Mouse (Mus musculus) bone marrow, adult 2 months (tissue): ENCODE results near the gene Ccdc9. TPM values are rescaled to one million over a fixed set of nuclear protein-coding genes. Genes with fewer than 3 reads are reported as not detected.
"Not testable (repeated sequence)": the region's sequence is repeated elsewhere in the genome, so short reads cannot be mapped to it uniquely, and the experiment has no call there.

Experiments
- H3K27ac ChIP-seq: fragments of 200-500 bp; 2 replicates; pipeline ENCODE4 v1.5.1; 2012; ENCODE audit warnings: low read depth, mild to moderate bottlenecking, control low read depth, inconsistent platforms, low read length; ENCODE audit not compliant: control insufficient read depth, poor library complexity, insufficient read depth
- H3K4me1 ChIP-seq: fragments of 200-500 bp; 2 replicates; pipeline ENCODE4 v1.6.1; 2011; ENCODE audit warnings: low read length; ENCODE audit not compliant: control insufficient read depth, insufficient read depth
- H3K4me3 ChIP-seq: fragments of 200-500 bp; replicated peaks from 2 replicates; pipeline ENCODE3; 2011; ENCODE audit warnings: mild to moderate bottlenecking, low read depth, low read length, control low read depth; ENCODE audit not compliant: control insufficient read depth
- CTCF ChIP-seq: fragments of 200-500 bp; IDR thresholded peaks from 2 replicates; pipeline ENCODE4 v1.5.1; 2011; ENCODE audit warnings: low read length, control low read depth; ENCODE audit not compliant: control insufficient read depth, insufficient read depth
- POLR2A ChIP-seq: fragments of 200-500 bp; IDR thresholded peaks from 2 replicates; pipeline ENCODE4 v1.6.1; 2011; ENCODE audit warnings: low read depth, mild to moderate bottlenecking, control low read depth, low read length, borderline replicate concordance; ENCODE audit not compliant: control insufficient read depth
- WGBS: fragments of 180-500 bp; shearing (Covaris S2); methylation state at CpG from one replicate; pipeline ENCODE4 v1.1.7; 2018; 5-methylcytosine and 5-hydroxymethylcytosine counted together
- polyA plus RNA-seq: library from polyadenylated mRNA; stranded (reverse); fragments of >200 nt; gene quantifications from 2 replicates; pipeline ENCODE4 v1.2.4, GENCODE M21; 2011; ENCODE audit warnings: low replicate concordance; ENCODE audit not compliant: missing spikeins, insufficient read depth, insufficient read length

Ccdc9 gene
- polyA plus RNA-seq, 1 experiment = 194 TPM

DNA sequence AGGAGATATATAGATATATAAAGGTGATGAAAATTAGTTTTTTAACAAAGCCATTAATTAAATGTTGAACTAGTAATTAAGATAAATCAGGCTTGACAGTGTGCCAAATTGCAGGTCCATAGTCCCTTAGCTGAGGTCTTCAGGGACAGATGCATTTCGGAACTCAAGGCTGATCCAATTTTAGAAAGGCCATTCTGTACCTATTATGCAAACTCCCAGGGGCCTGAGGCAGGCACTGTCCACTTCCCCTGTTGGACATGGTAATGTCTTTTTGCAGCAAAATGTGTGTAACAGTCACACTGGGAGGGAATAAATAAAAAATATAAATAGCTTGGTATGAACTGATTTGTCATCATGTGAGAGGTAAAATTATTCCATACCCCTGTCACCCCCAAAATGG lies 15.5 kb downstream of the Ccdc9 start:
- H3K27ac ChIP-seq = no peak overlapping the region
- TF ChIP-seq CTCF (no peak), POLR2A (no peak)
- H3K4me3 ChIP-seq = no peak overlapping the region
- peaks cover 2% of the 10 kb centered on the region; the same call in 1 of the 2 replicates for H3K4me1 ChIP-seq
- 59% methylated on average over 1 of the region's 1 CpGs for WGBS

DNA sequence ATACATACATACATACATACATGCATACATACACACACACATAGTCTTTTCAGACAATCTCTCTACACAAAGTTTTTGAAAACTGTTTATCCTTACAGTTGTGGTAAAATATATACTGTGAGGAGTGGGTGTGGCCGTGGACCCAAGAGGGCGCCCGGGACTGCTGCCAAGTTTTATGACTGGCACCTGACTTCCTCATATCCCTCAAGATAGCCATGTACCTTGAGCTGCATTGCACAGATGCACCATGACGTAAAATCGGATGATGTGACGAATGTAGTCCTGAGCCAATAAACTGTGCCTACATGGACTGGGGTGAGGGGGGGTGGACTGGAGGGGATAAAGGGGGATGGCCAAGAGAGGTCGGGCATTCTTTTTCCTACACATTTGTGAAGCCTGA lies 20.0 kb downstream of the Ccdc9 start:
- not testable (repeated sequence) for H3K27ac ChIP-seq, H3K4me3 ChIP-seq, H3K4me1 ChIP-seq
- WGBS = 10% methylated on average over 7 of the region's 7 CpGs

DNA sequence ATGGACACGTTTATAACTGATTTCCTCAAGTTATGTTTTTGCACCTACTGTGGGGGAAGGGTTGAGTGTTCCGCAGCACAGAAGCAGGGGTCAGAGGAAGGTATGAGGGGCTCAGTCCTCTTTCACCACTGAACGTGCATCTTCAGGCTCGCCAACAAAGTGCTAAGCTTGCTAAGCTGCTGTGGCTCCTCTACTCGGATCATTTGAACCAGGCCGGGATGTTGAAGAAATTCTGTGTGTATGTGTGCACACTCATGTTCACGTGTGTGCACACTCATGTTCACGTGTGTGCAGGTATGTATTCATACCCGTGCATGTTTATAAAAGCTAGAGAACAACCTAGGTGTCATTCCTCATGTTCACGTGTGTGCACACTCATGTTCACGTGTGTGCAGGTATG lies 20.7 kb downstream of the Ccdc9 start:
- no peak overlapping the region for H3K27ac ChIP-seq
- WGBS = 83% methylated on average over 11 of the region's 11 CpGs
- peaks cover 2% of the 10 kb centered on the region; the same call in 1 of the 2 replicates for H3K4me1 ChIP-seq
- TF ChIP-seq CTCF = no peak
- TF ChIP-seq POLR2A = no peak
- H3K4me3 ChIP-seq = no peak overlapping the region

DNA sequence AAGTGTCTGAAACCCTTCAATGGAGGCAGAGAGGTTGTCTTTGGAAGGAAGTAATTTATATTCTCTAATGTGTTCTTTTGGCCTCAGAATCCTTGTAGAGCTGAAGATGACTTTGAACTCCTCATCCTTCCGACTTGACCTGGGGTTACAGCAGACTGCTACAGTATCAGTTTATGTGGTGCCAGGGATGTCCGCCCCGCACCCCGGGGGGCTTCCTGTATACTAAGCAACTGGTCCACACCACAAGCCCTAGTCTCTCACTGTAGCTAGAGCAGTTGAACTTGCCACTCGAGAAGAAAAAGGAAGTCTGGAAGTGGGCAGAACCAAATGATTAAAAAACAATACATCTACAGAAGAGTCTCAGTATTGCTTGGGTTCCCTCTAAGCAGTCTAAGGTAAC lies 22.8 kb downstream of the Ccdc9 start:
- Histone ChIP-seq H3K4me3 (no peak overlapping the region), H3K4me1 (peaks cover 2% of the 10 kb centered on the region; the same call in 1 of the 2 replicates), H3K27ac (no peak overlapping the region)
- WGBS = 1% methylated on average over 5 of the region's 5 CpGs
- TF ChIP-seq CTCF (no peak), POLR2A (no peak)

DNA sequence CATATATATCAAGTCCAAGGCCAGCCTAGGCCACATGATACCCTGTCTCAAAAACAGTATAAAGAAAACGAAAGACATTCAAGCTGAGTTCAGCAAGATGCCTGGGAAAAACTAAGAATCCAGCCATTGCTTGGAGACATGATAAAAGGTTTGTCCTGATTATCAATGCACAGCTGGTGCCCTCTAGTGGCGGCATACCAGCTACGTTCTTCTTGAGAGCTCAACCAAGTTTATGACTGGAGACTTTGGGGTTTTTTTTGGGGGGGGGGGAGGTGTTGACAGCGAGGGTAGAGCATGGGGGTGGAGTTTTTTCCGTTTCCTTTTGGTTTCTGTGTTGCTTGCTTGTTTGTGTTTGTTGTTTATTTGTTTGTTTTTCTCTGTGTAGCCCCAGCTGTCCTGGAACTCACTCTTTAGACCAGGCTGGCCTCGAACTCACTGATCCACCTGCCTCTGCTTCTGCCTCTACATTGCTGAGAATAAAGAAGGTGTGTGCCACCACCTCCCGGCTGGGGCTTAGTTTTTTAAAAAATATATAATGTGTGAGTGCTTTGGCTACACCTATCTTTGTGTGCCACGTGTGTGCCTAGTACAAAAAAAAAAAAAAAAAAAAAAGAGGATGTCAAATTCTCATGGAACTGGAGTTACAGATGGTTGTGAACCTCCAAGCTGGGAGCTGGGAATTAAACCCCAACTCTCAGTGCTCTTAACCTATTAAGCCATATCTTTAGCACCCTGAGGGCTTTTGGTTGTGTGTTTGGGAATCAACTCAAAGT lies 23.4 kb downstream of the Ccdc9 start:
- no peak overlapping the region for H3K4me3 ChIP-seq
- peaks cover 2% of the 10 kb centered on the region; the same call in 1 of the 2 replicates for H3K4me1 ChIP-seq
- H3K27ac ChIP-seq = no peak overlapping the region
- 12% methylated on average over 8 of the region's 8 CpGs for WGBS
- peak; percentile 51 for TF ChIP-seq CTCF
- TF ChIP-seq POLR2A = no peak

DNA sequence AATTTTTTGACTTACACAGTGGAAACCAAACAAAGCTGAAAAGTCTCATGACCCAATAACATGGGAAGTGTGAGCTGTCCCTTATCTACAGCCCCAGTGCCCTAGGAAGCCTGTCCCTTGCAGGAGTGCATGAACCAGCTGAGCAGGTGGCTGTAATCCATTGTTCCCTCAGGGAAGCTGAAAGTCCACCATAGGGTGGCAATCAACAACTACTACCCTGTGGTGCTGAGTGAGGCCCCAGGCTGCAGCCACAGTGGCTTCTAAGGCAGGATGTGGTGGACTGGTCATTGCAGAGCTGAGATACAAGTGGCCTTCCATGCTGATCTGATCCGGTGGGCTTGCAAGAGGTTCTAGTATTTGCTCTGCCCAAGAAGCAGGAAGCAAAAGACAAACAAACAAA lies 25.5 kb downstream of the Ccdc9 start:
- peak overlapping the region; percentile 22; the same call in 1 of the 2 replicates for H3K27ac ChIP-seq
- TF ChIP-seq CTCF = no peak
- WGBS = 16% methylated on average over 1 of the region's 1 CpGs
- peaks cover 2% of the 10 kb centered on the region; the same call in 1 of the 2 replicates for H3K4me1 ChIP-seq
- no peak overlapping the region for H3K4me3 ChIP-seq

DNA sequence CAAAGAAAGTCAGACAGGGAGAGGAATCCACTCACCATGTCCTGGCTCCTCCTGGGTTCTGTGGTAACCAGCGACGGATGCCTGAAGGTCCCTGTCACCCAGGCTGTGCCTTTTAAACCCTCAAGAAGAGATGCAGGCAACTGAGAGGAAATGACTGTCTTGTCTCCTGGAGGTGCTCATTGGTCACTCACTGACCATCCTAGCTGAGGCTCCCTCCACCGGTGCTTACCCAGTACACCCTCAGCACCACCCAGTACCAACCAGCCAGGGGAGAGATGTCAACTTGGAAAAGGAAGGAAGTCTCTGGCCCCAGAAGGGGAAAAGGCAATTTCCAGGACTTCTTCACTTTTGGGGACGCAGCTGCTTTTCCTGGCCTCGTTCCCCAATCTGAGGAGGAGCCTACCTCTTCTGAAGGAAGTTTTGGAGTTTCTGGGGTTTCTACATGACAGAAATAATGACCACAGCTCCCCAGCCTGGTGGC lies 27.4 kb downstream of the Ccdc9 start, which contains the start of gene C5ar1:
C5ar1 (minus strand) TSS at position 431 of the 481 bp plus-strand sequence.
- Histone ChIP-seq H3K4me3 (peak within 1 kb of the TSS; percentile 75), H3K4me1 (peaks cover 2% of the 10 kb centered on the region; the same call in 1 of the 2 replicates), H3K27ac (peak within 1 kb of the TSS; percentile 82)
- TF ChIP-seq CTCF = peak; percentile 29; the same call in 1 of the 2 replicates
- no peak for TF ChIP-seq POLR2A
- 32% methylated on average over 5 of the region's 5 CpGs for WGBS

DNA sequence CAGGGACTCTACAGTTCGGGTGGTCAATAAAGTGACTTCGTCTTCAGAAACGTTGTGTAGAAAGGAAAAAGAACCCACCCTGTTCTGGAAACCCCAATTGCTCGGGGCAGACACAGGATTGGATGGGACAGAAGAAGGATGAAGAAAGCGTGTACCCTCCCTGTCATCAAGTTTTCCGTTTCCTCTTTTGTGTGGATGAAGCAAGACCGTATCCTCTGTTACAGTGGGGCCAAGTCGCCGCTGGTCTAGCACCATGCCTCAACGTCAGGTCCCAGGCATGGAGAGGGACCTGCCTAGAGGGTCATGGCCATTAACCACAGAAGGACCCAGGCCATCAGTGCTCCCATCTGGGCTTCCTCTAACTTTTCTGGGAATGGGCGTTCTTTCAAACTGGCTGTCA lies 28.8 kb downstream of the Ccdc9 start:
- WGBS = 43% methylated on average over 11 of the region's 11 CpGs
- Histone ChIP-seq H3K4me3 (peak overlapping the region; percentile 75), H3K27ac (peak overlapping the region; percentile 82), H3K4me1 (peaks cover 2% of the 10 kb centered on the region; the same call in 1 of the 2 replicates)
- no peak for TF ChIP-seq CTCF
- 0 out of 2 replicates have a peak, but pooled peaks have one; percentile 46 for TF ChIP-seq POLR2A

DNA sequence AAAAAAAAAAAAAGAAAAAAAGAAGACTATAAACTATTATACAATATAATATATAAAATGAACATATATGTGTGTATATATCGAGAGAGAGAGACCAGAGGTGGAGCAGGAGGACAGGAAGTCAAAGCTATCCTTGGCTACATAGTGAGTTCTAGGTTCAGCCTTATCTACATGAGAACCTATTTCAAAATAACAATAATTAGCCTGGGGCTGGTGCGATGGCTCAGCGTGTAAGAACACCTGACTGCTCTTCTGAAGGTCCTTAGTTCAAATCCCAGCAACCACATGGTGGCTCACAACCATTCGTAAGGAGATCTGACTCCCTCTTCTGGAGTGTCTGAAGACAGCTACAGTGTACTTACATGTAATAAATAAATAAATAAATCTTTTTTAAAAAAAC lies 30.6 kb downstream of the Ccdc9 start:
- not testable (repeated sequence) for H3K4me3 ChIP-seq, H3K27ac ChIP-seq, H3K4me1 ChIP-seq
- WGBS = 71% methylated on average over 4 of the region's 4 CpGs
